Mouse (Mus musculus): Measurements from ENCODE around the gene Myo3b.

DNA sequence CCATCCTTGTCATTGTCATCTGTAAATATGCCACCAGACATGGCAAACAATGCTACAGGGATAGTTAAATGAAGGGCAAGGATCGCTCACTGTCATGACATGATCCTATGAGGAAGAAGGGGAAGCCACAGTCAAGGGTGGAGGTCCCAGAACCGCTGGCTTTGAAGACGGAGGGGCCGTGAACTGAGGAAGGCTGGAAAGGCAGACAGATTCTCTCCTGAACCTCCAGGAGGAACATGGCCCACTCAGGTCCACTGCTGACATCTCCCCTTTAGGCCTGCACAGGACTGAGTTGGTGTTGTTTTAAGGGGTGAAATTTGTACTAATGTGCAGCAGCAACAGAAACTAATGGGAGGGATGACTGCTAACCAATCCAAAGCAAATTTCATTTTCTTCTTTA, 19.3 kb downstream of the Myo3b start:
- no peak for TF ChIP-seq CTCF (IDR thresholded peaks at IDR 0.05)
- TF ChIP-seq EP300 (IDR thresholded peaks at IDR 0.05), result no peak

All from lung, postnatal 0 days (tissue).